Mouse (Mus musculus) v-Abl transformed pro-B cells (cell line): Measurements from ENCODE around the gene Rln3.

ENCODE experiments used
- in situ Hi-C, 2 experiments: fragments of 400-800 bp; cut with MboI; formaldehyde crosslinking; loops; one replicate each; pipeline ENCODE4 v1.15.1; 2025; ENCODE audit not compliant: unreplicated experiment in 2 of 2

The Rln3 gene

DNA sequence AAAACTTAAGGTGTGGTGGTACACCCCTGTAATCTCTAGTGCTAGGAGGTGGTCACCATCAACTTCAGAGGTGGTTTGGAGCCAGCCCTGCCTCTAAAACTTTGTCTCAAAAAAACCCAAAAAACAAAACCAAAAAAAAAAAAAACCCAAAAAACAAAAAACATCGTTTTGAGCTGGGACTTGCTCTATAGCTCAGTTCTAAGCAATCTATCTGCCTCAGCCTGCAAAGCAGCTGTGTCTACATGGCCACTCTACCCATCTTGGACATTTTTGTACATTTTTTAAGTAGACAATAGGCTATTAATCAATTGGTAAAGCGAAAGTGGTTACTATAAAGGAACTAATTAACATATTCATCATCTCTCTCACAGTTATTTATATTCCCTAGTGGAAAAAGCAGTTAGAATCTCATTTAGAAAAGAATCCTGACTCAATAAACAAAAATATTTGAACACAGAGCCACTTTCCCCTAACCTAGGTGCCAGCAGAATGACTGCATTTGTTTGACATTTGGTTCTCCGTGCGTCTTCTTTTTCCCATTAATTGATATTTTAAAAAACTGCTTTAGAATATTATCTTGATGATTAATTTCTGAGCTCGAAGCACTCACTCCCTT, 20.8 kb upstream of the Rln3 start:
- in situ Hi-C loops: no loop called here

DNA sequence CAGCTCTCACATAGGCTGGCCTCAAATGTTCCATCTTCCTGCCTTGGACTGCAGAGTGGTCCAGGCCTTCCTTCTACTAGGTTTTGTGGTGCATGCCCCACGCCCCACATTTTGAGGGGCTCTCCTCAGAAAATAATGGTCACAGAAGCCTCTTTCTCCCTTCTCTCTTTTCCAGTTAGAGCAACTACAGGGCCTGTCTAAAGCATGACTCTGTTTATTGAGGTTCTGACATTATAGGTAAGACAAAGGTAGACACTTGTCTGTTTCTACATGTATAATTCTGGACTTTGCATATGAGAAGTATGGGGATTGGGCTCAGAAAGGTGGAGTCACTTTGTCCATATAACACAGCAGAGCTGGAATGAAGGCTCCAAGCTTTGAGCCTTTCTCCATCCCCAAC, 20.2 kb upstream of the Rln3 start, which contains the start of gene Gm10643:
TSS of gene Gm10643 (minus strand) at position 101 of the 400 bp plus-strand sequence.
- in situ Hi-C loops: no loop called here

- in situ Hi-C loops: no loop called here
These were observed 19.2 kb upstream of the Rln3 start for GRCm38 (mm10) chr8:84063861-84064610.

- in situ Hi-C loops: no loop called here
These were observed 15.4 kb upstream of the Rln3 start for GRCm38 (mm10) chr8:84060245-84060644.

- in situ Hi-C loops: no loop called here
These were observed 14.4 kb upstream of the Rln3 start for GRCm38 (mm10) chr8:84059226-84059625.

GRCm38 (mm10) chr8:84057827-84058226, 13.0 kb upstream of the Rln3 start:
- in situ Hi-C loops: no loop called here

DNA sequence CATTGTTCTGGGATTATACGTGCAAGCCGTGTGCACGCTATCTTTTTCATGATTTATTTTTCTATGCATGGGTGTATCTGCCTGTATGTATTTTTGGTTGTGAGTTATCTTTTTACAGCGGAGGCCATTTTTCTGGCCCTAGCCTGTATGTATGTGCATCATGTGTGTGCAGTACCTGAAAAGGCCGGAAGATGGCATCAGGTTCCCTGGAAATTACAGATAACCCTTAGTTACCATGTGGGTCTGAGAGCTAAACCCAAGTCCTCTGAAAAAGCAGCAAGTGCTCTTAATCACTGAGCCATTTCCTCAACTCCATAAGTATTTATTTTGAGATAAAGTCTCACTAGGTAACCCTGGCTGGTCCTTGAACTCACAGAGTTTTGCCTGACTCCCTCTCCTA, 8.4 kb upstream of the Rln3 start:
- in situ Hi-C loops: no loop called here

DNA sequence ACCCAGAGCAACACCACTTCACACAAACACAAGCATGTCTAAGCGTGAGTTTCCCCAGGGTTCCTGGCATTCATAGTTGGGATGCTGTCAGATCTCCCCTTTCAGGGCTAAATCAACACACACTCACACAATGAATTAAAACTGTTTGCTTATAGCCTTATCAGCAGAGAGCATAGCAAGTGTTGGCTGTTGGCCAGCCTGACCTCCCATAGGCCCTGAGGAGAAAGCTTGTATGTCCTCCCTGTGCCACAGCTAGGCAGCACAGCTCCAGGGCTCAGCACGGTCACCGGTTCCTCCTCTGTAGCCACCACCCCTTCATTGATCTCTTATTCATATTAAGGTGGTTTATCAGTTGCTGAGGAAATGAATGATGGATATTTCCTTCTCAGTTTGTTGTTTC, 7.9 kb upstream of the Rln3 start:
- in situ Hi-C loops: no loop called here

DNA sequence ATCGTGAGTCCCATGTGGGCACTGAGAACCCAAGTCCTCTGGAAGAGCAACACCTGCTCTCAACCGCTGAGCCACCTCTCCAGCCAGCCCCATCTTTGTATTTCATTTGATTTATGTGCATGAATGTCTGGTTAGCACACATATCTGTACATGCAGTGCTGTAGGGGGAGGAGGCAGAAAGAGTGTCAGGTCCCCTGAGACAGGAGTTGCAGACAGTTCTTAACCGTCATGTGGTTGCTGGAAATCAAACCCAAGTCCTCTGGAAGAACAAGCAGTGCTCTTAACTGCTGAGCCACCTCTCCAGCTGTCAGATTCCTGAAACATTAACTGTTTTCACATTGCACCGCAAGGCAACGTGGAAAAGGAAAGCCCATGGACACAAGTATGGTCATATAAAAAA, 3.4 kb upstream of the Rln3 start:
- in situ Hi-C loops: no loop called here

DNA sequence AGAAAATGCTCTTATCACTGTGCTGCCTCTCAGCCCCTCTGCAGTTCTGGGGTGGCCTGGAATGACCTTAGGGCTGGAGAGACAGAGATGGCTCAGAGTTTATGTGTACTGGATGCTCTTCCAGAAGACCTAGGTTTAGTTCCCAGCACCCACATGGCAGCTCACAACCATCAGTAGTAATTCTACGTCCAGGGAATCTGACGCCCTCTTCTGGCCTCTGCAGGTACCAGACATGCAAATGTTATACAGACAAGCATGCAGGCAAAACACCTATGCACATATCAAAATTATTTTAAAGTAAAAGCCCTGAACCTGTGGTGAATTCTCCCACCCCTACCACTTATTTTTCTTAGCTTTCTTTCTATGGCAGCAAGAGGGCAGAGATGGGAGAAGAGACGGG, 1.7 kb upstream of the Rln3 start:
- in situ Hi-C loops: no loop called here

GRCm38 (mm10) chr8:84044103-84044502, 697 bp downstream of the Rln3 start:
- in situ Hi-C loops: loop anchor here (5.0 kb wide), 2 partner anchors 53 to 58 kb away; partner anchors contain the start of gene Dcaf15 (in 1 of the 2)

DNA sequence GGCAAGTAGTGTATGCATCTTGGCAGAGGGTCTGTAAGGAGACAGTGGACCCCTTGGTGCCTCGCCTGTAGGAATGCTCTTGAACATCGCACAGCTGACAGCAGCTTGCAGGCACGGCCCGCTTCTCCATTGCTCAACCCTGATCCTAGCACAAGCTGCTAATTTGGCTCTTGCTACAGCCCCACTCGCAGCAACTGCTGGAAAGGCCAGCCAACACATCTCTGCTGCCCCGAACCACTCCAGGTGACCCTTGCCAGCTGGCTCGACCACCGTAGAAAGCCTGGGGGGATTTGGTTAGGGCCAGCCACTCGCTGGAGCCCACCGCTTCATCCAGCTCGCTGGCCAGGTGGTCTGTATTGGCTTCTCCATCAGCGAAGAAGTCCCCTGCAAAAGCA, 1.9 kb downstream of the Rln3 start:
- in situ Hi-C loops: loop anchor here (5.0 kb wide), 2 partner anchors 54 to 59 kb away; partner anchors contain the start of gene Dcaf15 (in 1 of the 2)

DNA sequence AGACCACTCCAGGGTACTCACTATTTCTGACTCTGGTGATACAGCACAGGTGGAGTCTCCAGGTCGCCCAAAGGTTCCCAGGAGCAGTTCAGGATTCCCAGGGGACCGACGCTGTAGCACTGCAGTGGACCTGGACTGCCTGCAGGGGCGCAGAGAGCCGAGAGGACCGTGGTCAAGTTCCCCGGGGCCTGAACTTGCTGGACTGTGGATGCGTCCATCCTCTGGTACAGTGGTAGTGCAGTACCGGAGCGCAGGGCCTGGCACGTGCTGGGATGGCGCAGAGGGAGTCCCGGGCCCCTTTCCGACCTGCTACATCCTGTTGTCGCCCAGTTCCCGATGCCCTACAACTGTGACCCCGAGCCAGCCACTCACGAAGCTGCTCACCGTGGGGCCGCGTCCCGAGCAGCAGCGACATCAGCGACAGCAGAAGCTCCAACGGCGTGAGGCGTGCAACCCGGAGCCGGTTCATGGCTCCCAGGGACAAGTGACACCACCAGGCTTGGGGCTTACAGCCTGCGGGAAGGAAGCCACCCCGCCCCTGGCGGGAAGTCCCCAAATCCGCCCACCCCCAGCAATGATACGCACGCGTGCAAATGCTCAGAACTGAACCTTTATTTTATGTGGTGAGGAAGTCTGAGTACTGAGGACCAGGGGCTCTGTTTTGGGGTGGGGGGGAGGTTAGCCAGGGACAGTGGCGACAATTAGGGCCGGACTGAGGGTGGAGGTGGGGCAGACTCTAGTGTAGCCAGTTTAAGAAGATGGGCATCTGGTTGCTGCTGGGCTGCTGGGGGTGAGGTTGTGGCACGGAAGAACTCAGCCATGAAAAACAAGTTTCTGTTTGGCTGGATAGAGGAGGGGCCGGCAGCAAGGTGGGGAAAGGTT, 2.5 kb downstream of the Rln3 start, which contains the start of gene Il27ra:
TSS of gene Il27ra (minus strand) at position 524 of the 882 bp plus-strand sequence.
- in situ Hi-C loops: loop anchor here (5.0 kb wide), 2 partner anchors 55 to 60 kb away; partner anchors contain the start of gene Dcaf15 (in 1 of the 2)

DNA sequence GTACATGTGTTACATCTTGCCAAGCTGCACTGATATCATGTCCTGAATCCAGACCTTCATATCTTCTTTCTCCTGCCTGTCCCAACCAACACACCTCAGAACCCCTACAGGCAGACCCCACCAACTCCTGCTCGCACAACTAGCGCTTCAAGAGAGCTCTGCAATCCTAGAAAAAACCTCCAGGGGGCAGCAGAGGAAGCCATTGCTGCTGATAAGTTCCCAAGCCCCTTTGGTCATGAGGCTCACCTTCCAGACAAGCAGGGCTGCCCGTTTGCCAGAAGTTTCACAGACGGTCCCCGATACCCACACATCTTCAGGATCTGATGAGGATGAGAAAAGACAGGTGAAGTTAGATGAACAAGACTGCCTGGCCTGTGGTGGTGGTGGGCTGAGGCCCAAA, 5.8 kb downstream of the Rln3 start:
- in situ Hi-C loops: loop anchor here (5.0 kb wide), 4 partner anchors 133 to 318 kb away; partner anchors contain the start of gene Ccdc130 (in 1 of the 2)

- in situ Hi-C loops: loop anchor here (5.0 kb wide), 4 partner anchors 134 to 319 kb away; partner anchors contain the start of gene Ccdc130 (in 1 of the 2)
These were observed 6.8 kb downstream of the Rln3 start for GRCm38 (mm10) chr8:84038015-84038414.

GRCm38 (mm10) chr8:84032777-84033176, 12.0 kb downstream of the Rln3 start:
- in situ Hi-C loops: no loop called here

GRCm38 (mm10) chr8:84029272-84029671, 15.5 kb downstream of the Rln3 start:
- in situ Hi-C loops: no loop called here

DNA sequence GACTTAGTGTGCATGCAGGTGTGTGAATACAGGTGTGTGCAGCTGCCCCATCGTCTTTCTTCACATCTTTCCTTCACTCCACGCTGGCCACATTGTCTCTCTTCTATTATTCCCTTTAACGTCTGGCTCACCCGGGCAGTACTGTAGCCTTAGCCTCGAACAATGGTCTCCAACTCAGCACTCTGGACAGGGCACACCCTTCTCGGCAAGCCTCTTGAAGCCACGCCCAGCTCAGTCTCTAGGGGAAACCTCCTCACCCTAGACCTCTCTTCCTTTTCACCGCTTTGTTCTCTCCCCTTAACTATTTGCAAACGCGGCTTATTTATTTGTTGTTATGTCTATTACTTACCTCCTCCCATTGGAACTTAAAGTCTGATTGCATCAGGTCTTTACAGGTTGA, 17.4 kb downstream of the Rln3 start:
- in situ Hi-C loops: no loop called here

- in situ Hi-C loops: no loop called here
These were observed 18.9 kb downstream of the Rln3 start for GRCm38 (mm10) chr8:84025863-84026262.

- in situ Hi-C loops: no loop called here
These were observed 20.6 kb downstream of the Rln3 start for GRCm38 (mm10) chr8:84024171-84024570.

GRCm38 (mm10) chr8:84023631-84024030, 21.2 kb downstream of the Rln3 start:
- in situ Hi-C loops: no loop called here
